Mouse (Mus musculus) thymus, postnatal 0 days (tissue): Measurements from ENCODE around the gene Ccdc88c. TPM values are rescaled to one million over a fixed set of nuclear protein-coding genes. Genes with fewer than 3 reads are reported as not detected.

ENCODE experiments used
- DNase-seq: peaks from one replicate; pipeline ENCODE4 v3.0.0-alpha.2; 2015; ENCODE audit warnings: low spot score
- polyA plus RNA-seq: library from polyadenylated mRNA; unstranded; fragments of >200 nt; fragmentation: Nextera tagmentation; extraction: Ambion mirVana; gene quantifications from 2 replicates; pipeline ENCODE4 v1.2.1, GENCODE M21; 2015

Ccdc88c gene
- polyA plus RNA-seq, 1 experiment from 2014 or later: 24.5 TPM

DNA sequence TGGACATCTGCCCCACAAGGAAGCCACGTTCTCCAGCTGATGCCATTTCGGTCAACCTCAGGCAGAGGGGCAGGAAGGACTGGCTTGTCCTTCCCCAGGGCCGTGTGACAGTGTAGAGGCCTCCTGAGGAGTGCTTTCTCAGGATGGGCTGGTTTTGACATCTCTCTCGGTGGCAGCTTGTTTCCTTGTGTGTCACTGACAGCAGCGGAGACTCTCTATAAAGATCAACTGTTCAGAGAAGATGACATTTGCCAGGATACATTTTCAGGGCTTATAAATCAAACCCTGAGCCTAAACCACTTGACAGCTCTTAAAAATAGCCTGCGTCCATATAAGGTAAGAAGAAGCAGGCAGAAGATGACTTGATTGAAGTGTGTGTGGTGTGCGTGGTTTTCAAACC, 59.0 kb downstream of the Ccdc88c start:
- no peak for DNase-seq

DNA sequence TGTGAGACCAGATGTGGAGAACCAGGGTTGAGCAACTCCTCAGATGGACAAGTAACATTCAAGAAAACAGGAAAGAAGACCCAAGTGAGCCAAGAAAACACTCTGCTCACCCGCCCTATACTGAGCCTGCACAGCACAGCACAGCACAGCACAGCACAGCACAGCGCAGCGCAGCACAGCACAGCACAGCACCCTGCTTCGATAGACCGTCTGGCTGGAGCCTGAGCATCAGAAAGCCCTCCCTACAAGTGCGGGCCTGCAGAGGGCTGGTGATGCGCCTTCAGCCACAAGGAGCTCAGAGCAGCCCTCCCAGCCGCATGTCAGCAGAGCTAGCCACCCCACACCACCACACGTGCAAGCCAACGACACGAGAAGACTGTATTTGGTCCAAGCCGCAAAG, 61.5 kb downstream of the Ccdc88c start:
- DNase-seq: no peak

DNA sequence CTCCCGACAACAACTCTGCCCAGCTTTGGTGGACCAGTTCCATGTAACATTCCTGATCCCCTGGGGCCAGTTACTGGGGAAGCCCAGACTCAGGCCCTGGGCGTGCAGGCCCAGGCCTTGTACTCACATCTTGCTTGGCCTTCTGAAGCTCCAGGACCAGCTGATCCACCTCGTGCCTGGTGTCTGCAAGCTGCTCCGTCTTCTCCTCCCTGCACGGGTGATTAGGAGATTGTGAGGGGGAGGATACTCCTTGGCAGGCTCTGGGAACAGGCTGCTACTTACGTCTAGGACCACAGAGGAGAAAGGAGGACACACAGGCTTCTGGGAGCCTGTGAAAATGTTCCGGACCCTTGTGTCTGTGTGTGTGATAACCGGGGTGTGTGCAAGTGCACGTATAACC, 62.6 kb downstream of the Ccdc88c start:
- no peak for DNase-seq

DNA sequence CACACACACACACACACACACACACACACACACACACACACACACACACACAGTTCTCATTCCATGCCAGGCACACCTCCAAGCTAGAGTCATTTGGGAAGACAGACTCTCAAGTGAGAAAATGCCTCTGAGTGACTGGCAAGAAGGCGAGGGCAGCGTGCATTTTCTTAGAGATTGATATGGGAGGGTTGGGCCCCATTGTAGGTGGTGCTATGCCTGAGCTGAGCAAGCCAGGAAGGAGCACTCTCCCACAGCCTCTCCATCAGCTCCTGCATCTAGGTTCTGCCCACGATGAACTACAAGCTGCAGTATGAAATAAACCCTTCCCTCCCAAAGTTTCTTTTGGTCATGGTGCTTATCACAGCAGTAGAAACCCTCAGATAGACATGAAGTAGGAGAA, 63.6 kb downstream of the Ccdc88c start:
- DNase-seq: no peak

DNA sequence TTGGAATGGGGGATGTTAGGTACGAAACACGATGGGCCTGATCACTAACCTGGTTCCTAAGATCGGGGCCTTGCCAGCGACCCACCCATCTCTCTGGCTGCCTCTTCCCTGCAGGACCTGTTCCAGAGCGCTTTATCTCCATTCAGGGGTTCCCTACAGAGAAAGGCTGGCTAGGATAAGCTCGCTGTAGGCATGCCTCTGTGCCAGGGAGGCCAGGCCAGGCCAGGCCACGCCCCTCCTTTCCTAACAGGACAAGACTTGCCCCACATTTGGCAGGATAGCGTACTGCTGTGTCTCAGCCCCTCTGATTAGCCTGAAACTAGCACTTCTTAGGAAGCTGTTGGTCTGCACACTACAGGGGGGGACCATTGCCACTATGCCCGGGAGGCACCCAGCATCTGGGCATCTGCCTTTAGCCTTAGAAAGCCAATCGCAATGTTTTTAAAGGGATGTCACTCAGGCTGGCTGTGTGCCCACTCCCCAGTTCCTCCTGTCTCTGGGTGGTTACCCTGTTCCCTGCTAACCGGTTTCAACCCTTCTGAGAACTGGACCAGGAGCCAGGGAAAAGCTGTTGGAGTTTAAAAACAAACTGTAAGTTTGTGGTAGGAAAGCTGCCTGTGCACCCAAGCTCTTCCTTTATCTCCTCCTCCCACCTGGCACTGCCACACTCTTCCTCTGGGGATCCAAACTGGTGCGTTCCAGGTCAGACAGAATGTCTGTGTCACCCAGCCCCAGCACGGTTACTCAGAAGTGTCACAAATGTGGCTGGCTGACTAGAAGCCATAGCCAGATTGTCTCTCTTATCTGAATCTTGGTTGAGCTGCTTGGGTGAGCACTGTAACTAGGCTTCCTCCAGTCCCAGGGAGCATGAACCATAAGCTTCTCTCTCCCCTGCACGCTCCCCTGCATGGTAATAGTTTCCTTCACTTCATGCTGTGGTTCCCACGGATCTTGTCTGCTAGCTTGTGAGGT, 69.9 kb downstream of the Ccdc88c start:
- DNase-seq: no peak

DNA sequence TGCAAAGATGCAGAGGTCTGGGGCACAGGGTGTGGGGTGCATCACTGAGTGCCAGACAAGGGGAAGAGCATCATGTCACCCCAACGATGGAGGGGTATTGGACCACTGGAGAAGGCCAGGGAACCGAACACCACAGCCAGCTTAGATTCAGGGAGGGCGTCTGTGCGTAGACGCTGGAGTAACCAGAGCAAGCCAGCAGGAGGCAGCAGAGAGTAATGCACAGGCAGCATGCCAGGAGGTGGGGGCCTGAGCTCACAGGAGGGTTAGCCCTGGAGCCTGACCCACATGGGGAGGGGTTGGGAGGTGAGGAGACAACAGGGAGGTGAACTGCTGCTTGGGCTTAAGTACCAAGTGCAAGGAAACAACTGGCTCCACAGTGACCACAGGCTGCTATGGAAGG, 70.8 kb downstream of the Ccdc88c start:
- DNase-seq: peak; percentile 84

DNA sequence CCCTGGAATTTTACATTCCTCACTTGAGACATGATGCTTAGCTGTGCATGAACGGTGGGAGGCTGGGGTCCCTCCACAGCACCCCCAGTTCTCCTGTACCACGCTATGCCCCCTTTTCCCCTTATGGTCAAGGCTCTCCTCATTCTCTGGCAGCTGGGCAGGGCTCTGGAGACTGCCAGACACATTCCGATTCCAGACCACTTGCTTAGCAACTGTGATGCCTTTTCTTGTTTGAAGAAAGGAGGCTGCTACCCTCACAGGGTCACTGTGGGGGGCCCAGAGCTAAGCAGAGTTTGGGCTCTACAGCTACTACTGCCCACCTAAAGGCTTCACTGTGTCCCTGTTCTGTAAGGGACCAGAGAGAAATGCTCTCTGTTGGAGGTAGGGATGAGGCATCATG, 71.6 kb downstream of the Ccdc88c start:
- no peak for DNase-seq

DNA sequence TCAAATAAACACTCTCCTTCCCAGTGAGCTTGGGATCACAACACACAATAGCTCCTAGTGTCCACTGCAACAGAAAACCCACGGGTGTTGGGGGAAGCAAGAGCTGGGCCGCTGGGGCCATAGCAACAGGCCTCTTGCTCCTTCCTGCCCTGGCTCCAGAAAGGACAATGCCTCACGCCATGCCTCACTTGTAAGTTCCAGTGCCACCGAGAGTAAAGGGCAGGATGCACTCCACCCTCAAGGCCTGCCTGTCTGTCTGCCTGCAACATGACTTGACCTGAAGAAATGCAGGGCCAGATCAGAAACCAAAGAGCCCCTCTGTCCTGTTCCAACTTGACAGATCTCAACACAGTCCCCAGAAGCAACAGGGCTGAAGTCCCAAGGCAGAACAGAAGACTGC, 72.0 kb downstream of the Ccdc88c start:
- no peak for DNase-seq

DNA sequence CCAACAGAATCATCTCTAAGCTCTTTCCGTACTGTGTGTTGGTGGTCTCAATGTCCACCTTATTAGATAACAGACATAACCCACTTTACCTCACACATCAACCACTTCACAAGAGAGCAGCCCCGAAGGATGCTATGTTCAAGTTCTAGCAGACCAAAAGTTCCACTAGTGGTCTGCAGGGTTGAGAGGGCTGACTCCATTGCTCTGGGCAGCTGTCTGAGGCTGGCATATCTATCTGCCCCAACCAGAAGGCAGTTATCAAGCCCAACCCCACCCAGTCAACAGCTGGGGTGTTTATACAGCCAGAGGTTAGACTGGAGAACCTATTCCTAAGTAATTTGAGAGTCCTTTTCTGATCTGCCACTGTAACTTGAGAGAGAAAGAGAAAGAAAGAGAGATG, 72.8 kb downstream of the Ccdc88c start:
- DNase-seq: no peak

DNA sequence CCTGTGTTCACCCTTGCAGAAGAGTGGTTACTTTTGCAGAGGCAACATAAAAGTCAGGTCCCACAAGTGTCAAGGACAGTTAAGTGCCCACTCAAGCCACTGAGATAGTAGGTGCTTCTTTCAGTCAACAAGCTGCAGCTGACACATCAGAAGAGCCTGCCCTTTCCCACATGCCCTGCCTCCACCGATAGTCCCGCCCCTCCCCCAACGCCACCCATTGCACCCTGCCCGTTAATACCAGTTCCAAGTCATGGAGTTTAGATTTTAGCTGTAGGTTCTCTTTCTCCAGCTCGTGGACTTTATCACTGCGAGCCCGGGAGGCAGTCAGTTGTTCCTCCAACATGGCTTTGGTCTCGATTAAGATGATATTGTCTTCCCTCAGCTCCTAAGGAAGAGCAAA, 74.9 kb downstream of the Ccdc88c start:
- DNase-seq: no peak

DNA sequence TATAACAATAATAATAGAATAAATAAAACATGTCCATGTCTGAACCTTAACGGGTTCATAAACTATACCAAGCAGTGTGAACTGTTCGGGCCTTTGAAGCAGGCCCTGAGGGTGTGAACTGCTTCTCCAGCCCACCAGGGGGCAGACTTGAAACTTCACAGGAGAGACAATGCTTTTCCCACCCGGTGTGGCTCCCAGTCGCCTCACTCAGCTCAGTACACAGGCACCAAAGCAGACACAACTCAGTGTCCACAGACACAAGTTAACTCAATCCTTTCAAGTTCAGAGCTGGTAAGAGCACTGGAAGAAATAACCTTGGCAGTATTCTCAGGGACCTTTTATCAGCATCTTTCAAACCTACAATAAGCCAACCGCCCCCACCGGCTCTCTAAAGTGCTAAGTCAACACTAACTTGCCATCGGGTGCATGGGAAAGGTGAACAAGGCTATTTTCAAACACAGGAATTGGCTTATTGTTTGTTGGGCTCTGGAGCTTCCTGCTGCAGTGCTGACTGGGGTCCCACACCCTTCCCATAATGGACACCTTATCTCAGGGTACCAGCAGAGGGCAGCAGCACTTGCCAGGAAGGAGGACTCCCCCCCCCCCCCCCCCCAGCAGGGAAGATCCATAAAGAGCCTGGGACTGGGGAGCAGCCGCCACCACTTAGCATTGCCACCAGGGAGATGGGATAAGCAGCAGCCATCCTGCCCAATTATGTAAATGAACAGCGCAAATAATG, 76.5 kb downstream of the Ccdc88c start:
- peak; percentile 80 for DNase-seq

DNA sequence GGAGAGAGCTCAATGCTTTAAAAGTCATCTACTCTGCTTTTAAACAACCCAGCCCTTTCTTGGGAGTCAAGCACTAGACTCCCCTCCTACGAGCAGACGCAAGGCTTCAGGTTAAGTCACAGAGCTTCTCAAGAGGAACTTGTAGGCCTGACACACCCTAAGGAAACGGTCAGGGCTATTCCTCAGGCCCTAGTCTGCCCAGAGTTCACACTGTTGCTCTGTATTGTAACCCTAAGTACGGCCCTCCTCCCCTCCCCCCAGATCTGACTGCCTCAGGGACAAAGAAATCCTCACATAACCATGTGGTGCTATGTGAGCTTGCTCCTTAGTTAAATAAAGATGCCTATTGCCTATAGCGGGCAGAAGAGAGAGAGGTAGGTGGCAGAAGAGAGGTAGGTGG, 79.7 kb downstream of the Ccdc88c start:
- DNase-seq: no peak

DNA sequence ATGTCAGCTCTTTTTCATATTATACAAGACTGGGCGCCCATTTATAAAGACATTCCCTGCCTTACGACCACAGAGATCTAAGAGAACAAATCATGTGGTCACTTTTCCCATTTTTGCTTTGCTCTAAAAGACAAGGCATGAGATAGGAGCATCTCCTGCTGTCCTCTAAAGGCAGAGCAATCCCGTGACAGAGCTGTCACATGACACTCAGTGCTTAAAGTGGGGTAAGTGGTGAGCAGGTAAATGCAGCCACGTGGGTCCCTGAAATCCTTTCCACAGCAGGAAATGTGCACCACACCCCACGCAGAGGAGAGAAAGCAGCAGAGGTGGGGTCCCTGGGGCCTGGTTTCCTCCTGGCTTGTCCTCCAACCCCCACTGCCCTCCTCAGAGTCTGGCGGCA, 80.8 kb downstream of the Ccdc88c start:
- DNase-seq: no peak

DNA sequence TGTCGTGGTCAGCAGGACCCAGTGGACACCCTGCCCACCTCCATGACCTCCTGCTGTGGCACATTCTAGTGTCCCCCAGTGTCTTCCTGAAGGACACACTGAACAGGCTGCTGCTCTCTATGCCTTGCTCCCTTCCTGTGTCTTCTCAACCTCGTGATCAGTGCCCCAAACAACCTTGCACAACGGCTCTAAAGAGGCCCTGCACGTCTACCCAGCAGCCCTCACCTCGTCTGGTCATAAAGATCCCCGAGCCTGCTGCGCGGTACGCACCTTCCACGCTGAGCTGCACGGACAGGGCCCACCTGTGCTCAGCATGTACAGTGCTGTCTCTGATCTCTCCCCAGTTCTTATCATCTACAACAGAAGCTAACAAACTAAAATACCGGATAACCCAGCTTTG, 82.9 kb downstream of the Ccdc88c start:
- no peak for DNase-seq

DNA sequence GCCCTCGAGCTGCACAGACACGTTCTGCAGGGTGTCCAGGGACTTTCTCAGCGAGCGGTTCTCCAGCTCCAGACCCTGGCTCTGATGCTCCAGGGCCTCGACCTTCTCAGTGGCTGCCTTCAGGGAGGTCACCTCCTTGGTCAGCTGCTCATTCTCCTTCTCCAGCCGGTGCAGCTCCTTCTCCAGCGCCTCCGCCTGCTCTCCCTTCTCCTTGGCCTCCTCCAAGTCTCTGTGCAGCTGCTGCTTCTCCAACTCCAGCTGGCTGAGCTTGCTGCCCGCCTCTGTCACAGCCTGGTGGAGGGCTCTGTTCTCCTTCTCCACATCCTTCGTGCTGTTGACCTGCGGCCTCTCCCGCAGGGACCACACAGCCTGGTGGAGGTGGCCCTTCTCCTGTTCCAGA, 83.4 kb downstream of the Ccdc88c start:
- no peak for DNase-seq

DNA sequence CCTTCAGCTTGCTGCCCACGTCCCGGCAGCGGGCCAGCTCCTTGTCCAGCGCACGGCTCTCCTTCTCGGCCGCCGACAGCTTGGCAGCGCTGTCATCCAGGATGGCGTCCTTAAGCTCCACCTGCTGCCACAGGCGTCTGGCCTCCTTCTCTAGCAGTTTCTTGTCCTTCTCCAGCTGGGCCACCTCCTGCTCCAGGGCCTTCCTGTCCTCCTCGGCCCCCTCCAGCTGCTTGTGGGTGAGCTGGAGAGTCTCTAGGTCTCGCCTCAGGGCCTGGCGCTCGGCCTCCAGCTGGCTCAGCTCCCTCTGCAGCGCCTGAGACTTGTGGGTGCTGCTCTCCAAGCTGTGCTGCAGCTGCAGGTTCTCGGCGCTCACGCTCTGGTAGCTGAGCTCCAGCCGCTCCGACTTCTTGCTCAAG, 83.9 kb downstream of the Ccdc88c start:
- no peak for DNase-seq

DNA sequence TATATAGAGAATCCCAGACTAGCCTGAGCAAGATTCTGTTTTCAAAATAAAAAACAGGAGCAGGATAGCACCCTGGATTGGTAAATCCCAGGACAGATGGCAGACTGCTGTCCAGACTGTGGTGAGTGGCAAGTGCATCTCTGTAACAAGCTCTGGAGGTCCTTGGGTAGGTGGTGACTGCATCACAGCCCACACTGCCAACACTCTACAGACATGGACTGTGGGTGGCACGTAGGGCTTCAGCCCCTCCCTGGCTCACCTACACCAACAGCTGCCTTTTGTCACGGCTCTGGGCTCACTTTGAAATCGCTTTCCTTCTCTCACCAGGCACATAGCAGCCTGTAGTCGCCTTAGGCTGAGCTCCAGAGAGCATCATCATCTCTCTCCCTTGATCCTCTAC, 85.7 kb downstream of the Ccdc88c start:
- no peak for DNase-seq

DNA sequence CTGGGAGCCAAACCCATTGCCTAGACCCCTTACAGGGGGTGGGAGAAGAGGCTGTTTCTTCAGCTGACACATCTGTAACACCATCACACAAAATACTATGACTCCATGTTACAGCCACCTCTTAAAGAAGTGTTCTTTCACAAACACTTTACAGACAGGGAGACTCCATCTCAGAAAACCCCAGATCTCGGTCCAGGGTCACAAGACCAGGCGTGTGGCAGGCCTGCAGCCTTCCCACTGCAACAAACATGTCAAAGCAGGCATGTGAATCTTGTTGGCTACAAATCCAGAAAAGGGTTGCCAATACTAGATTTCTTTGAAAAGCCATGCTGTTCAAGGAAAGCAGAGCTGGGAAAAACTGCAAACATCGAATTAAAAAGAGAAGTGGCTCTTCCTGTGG, 87.5 kb downstream of the Ccdc88c start:
- DNase-seq: no peak

DNA sequence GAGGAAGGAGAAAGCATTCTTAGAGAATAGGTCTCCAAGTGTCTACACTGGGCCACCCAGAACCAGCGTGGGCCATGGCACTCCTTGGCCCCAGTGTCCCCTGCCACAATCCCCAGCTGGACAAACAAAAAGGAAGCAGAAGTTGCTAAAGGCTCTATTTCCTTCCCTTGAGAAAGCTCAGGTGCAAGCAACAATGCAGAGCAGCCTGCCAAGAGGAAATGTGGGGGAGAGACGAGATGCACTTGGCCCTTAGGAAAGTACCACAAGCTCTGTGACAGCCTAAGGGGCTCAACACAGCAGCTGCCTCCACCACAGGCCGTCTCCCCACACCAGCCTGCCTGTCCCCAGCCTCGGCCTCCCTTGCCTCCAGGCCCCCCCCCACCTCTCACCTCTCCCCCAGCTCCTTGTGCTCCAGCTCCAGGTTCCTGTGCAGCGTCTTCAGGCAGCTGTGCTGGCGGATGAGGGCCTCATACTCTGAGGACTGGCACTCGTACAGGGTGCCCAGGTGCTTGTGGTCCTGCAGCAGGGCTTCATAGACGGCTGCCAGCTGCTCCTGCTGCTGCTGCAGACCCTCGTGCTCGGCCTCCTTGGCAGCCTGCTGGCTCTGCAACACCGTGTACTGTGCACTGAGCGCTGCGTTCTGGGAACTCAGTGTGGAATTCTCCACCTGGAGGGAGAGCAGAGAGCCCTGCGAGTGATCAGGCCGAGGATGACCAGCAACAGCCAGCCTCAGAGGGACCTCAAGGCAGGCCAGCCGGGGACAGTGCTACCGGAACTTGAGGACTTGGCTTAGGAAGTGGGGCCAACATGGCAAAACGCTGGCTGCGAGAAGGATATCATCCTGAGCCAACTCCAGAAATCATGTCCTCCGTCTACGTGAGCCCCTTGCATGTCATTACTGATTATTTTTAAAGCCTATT, 91.2 kb downstream of the Ccdc88c start:
- no peak for DNase-seq

DNA sequence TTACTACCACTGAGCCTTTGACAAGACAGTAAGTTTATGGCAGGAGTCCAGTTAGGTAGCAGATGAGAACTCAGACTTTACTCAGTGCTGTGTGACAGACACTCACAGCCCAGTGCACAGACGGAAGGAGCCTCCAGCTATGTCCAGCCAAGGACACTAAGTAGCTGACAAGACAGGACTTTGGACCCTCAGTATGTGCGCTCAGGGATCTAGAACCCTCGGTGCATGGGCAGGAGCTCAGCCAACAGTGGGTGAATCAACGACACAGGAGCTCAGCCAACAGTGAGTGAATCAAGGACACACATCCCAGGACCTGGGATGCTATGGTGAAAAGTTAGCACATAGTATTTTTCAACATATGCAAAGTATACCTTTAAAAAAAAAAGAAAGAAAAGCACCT, 92.1 kb downstream of the Ccdc88c start:
- DNase-seq: no peak

DNA sequence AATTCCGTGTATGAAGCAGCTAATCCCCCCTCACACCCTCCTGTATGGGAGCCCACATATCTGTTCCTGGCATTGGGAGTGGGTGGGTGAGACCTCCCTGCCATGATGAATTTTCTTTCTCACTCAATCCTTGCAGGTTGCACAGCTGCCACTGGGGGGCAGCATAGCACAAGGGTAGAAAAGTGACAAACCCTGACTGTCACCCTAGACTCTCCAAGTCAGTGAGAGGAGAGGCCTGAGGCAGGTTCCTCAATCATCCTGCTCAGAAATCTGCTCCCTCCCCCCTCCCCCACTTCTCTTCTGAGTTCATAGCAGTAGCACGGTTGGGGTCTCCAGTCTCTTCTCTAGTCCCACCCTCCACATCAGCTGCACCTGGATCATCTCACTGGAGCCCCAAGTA, 92.7 kb downstream of the Ccdc88c start:
- DNase-seq: peak; percentile 77

DNA sequence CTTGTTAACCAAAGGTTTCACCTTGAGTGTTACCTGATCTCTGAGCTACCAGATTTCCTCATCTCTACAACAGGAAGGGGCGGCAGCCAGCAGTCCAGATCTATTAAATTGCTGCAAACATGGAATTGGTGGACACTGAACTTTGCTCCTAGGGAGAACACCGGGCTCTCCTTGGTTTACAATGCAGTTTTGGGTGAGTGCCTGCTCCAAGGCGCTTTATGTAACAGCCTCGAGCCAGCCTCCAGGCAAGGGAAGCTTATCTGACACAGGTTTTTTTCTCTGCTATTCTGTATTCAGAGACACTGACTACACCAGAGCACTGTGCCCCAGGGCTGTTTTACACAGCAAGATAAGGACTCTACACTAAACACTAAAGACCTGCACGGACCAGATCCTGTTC, 94.1 kb downstream of the Ccdc88c start:
- no peak for DNase-seq
